Mouse (Mus musculus) C2C12 (cell line): ENCODE data around the gene B4galt4.

Experiments used
- CTCF ChIP-seq: IDR thresholded peaks from one replicate; pipeline ENCODE4 v1.5.1; 2011; ENCODE audit not compliant: control insufficient read depth, insufficient read depth, insufficient read length
- FOSL1 ChIP-seq: IDR thresholded peaks from one replicate; pipeline ENCODE4 v1.8.0; 2011; ENCODE audit warnings: mild to moderate bottlenecking, low read length; ENCODE audit not compliant: poor library complexity, insufficient read depth, severe bottlenecking
- MAX ChIP-seq: IDR thresholded peaks from one replicate; pipeline ENCODE4 v1.6.1; 2011; ENCODE audit warnings: mild to moderate bottlenecking, control low read depth
- MYOD1 ChIP-seq: IDR thresholded peaks from one replicate; pipeline ENCODE4 v1.6.1; 2011; ENCODE audit warnings: low read depth; ENCODE audit not compliant: control insufficient read depth, insufficient read length

- no peak for TF ChIP-seq CTCF
- no peak for TF ChIP-seq MAX
- TF ChIP-seq FOSL1, result no peak
- no peak for TF ChIP-seq MYOD1
Measured at GRCm38 (mm10) chr16:38769529-38769928, 27.5 kb downstream of the B4galt4 start.
